Mouse (Mus musculus) limb, embryonic 14.5 days (tissue): ENCODE results near the gene Gcnt2. TPM values are rescaled to one million over a fixed set of nuclear protein-coding genes. Genes with fewer than 3 reads are reported as not detected.
A peak's percentile ranks its signal among the peaks of the same experiment; 100 is the strongest.
"Not testable (repeated sequence)": the region's sequence is repeated elsewhere in the genome, so short reads cannot be mapped to it uniquely, and the experiment has no call there.

Experiments used
- ATAC-seq: fragments of 200-750 bp; cut with Nextera tagmentation; 2 replicates; pipeline ENCODE4 v1.8.0; 2017; ENCODE audit warnings: low read depth, moderate number of reproducible peaks, moderate TSS enrichment; ENCODE audit not compliant: low FRiP score
- DNase-seq: peaks from one replicate; pipeline ENCODE4 v3.0.0-alpha.2; 2015; ENCODE audit warnings: low spot score
- H3K27ac ChIP-seq: fragments of 300-500 bp; sonication (generic); replicated peaks from 2 replicates; pipeline ENCODE4 v1.5.1; 2014; ENCODE audit warnings: low read depth, mild to moderate bottlenecking, low read length, moderate library complexity, mixed read lengths
- H3K27me3 ChIP-seq: fragments of 300-500 bp; sonication (generic); 2 replicates; pipeline ENCODE4 v1.6.1; 2014; ENCODE audit warnings: low read length, mixed read lengths; ENCODE audit not compliant: control insufficient read depth, insufficient read depth
- H3K36me3 ChIP-seq: fragments of 300-500 bp; sonication (generic); 2 replicates; pipeline ENCODE4 v1.6.1; 2014; ENCODE audit warnings: mild to moderate bottlenecking, low read length, moderate library complexity, mixed read lengths; ENCODE audit not compliant: control insufficient read depth, insufficient read depth
- H3K4me1 ChIP-seq: fragments of 300-500 bp; sonication (generic); 2 replicates; pipeline ENCODE4 v1.6.1; 2014; ENCODE audit warnings: antibody characterized with exemption, low read length, mixed read lengths; ENCODE audit not compliant: control insufficient read depth, insufficient read depth
- H3K4me2 ChIP-seq: fragments of 300-500 bp; sonication (generic); replicated peaks from 2 replicates; pipeline ENCODE4 v1.6.1; 2014; ENCODE audit warnings: low read depth, mild to moderate bottlenecking, low read length, moderate library complexity; ENCODE audit not compliant: severe bottlenecking
- H3K4me3 ChIP-seq: fragments of 300-500 bp; sonication (generic); replicated peaks from 2 replicates; pipeline ENCODE4 v1.5.1; 2014; ENCODE audit warnings: low read length
- H3K9ac ChIP-seq: fragments of 300-500 bp; sonication (generic); 2 replicates; pipeline ENCODE4 v1.6.1; 2014; ENCODE audit warnings: mild to moderate bottlenecking, low read depth, low read length, moderate library complexity; ENCODE audit not compliant: severe bottlenecking
- H3K9me3 ChIP-seq: fragments of 300-500 bp; sonication (generic); 2 replicates; pipeline ENCODE4 v1.6.1; 2016; ENCODE audit warnings: low read length; ENCODE audit not compliant: control insufficient read depth
- POLR2A ChIP-seq: fragments of 200-500 bp; IDR thresholded peaks from 2 replicates; pipeline ENCODE4 v1.8.0; 2012; ENCODE audit warnings: inconsistent platforms, mild to moderate bottlenecking, moderate library complexity, borderline replicate concordance; ENCODE audit not compliant: insufficient read depth, insufficient read length; ENCODE audit errors: extremely low read depth
- WGBS: fragments of 180-500 bp; shearing (Covaris S2); extraction: QIAGEN DNeasy Blood & Tissue Kit; methylation state at CpG from one replicate; pipeline ENCODE4 v1.1.7; 2014; 5-methylcytosine and 5-hydroxymethylcytosine counted together
- polyA plus RNA-seq, 2 experiments: library from polyadenylated mRNA; depleted of rRNA in 1 of 2; stranded (reverse) in 1 of 2; unstranded in 1 of 2; fragments of >200 nt; fragmentation: Nextera tagmentation in 1 of 2; extraction: Ambion mirVana in 1 of 2; gene quantifications; 2 replicates each; pipeline versions ENCODE4 v1.2.1 to v1.2.3; 2012 to 2014

The Gcnt2 gene
- polyA plus RNA-seq, 2 experiments: 1.7 to 2.5 TPM

- no peak for TF ChIP-seq POLR2A
- Histone ChIP-seq H3K36me3 (no peaks in the 10 kb centered on the region), H3K4me2 (no peak overlapping the region), H3K4me1 (no peaks in the 10 kb centered on the region), H3K9me3 (no peaks in the 10 kb centered on the region), H3K27me3 (no peaks in the 10 kb centered on the region), H3K4me3 (no peak overlapping the region), H3K27ac (no peak overlapping the region), H3K9ac (no peak overlapping the region)
- ATAC-seq (no peak), DNase-seq (no peak)
- 89% methylated on average over 5 of the region's 5 CpGs for WGBS
Measured at GRCm38 (mm10) chr13:40986081-40986480, 126.5 kb downstream of the Gcnt2 start.

DNA sequence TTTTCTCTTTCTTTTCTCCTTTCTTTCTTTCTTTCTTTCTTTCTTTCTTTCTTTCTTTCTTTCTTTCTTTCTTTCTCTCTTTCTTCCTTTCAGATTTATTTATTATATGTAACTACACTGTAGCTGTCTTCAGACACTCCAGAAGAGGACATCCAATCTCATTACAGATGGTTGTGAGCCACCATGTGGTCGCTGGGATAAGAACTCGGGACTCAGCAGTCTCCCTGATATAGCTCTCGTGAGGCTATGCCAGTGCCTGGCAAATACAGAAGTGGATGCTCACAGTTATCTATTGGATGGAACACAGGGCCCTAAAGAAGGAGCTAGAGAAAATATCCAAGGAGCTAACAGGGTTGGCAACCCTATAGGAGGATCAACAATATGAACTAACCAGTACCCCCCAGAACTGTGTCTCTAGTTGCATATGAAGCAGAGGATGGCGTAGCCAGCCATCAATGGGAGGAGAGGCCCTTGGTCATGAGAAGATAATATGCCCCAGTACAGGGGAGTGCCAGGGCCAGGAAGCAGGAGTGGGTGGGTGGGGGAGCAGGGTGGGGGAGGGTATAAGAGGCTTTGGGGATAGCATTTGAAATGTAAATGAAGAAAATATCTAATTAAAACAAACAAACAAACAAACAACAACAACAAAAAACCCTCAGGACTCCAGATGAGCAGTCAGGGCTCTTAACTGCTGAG is 128.2 kb downstream of the Gcnt2 start:
- H3K36me3 ChIP-seq, H3K27ac ChIP-seq, H3K9ac ChIP-seq, ATAC-seq, H3K9me3 ChIP-seq, H3K4me2 ChIP-seq, H3K27me3 ChIP-seq, DNase-seq, H3K4me3 ChIP-seq, H3K4me1 ChIP-seq: not testable (repeated sequence)
- WGBS: 70% methylated on average over 4 of the region's 4 CpGs

GRCm38 (mm10) chr13:40988418-40988817 is 128.9 kb downstream of the Gcnt2 start:
- no peak overlapping the region for H3K4me2 ChIP-seq
- no peaks in the 10 kb centered on the region for H3K9me3 ChIP-seq
- H3K36me3 ChIP-seq: no peaks in the 10 kb centered on the region
- no peaks in the 10 kb centered on the region for H3K27me3 ChIP-seq
- no peak for TF ChIP-seq POLR2A
- DNase-seq (no peak), ATAC-seq (no peak)
- no peak overlapping the region for H3K4me3 ChIP-seq
- 44% methylated on average over 2 of the region's 2 CpGs for WGBS
- no peak overlapping the region for H3K9ac ChIP-seq
- H3K27ac ChIP-seq: no peak overlapping the region
- H3K4me1 ChIP-seq: no peaks in the 10 kb centered on the region

DNA sequence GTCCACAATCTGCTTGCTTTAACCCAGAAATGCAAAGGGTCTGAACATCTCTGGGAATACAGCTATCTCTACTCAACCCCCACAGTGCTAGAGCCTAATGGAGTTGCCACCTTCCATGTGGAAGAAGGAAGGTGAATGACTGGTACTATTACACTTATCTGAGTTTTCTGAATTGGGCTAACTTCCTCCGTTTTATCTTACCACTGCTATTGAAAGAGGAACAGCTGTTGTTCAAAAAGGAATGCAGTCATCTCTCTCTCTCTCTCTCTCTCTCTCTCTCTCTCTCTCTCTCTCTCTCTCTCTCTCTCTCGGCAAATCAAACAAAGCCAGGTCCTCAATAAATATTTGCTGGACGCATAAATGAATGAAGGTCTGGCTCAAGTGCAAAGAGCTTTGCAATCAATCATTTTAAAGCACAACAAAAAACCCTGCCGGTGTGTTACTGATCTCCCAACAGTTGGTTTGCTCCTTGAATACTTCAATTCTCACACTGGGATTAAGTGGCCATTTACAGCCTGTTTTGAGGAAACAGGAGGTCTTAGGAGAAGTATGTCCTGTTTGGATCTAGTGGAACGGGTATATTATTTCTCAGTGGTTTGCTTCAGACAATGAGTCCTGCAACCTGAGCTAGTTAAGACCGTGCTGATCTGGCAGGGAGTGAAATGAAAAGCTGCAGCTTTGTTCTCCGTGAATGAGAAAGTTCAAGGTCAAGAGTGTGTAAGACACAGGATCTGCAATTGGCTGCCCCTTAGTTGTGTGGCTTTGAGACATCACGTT is 135.1 kb downstream of the Gcnt2 start:
- peak; percentile 68; the same call in 1 of the 2 replicates for ATAC-seq
- H3K4me2 ChIP-seq: no peak overlapping the region
- H3K9ac ChIP-seq: no peak overlapping the region
- H3K4me1 ChIP-seq: no peaks in the 10 kb centered on the region
- H3K36me3 ChIP-seq: no peaks in the 10 kb centered on the region
- no peak for TF ChIP-seq POLR2A
- 39% methylated on average over 8 of the region's 8 CpGs for WGBS
- no peaks in the 10 kb centered on the region for H3K27me3 ChIP-seq
- H3K9me3 ChIP-seq: no peaks in the 10 kb centered on the region
- no peak overlapping the region for H3K4me3 ChIP-seq
- H3K27ac ChIP-seq: no peak overlapping the region
- no peak for DNase-seq

- not testable (repeated sequence) for DNase-seq, H3K9me3 ChIP-seq, H3K27me3 ChIP-seq, H3K4me1 ChIP-seq, H3K9ac ChIP-seq, H3K4me3 ChIP-seq, H3K4me2 ChIP-seq, H3K36me3 ChIP-seq, H3K27ac ChIP-seq, ATAC-seq
- WGBS: 87% methylated on average over 5 of the region's 5 CpGs
Measured at GRCm38 (mm10) chr13:40998537-40998936, 139.0 kb downstream of the Gcnt2 start.
